Mouse (Mus musculus): ENCODE results near the gene Fzr1. TPM values are rescaled to one million over a fixed set of nuclear protein-coding genes. Genes with fewer than 3 reads are reported as not detected.

Gene Fzr1
- total RNA-seq, 2 experiments from 2014 or later: 85.7 to 94.7 TPM

DNA sequence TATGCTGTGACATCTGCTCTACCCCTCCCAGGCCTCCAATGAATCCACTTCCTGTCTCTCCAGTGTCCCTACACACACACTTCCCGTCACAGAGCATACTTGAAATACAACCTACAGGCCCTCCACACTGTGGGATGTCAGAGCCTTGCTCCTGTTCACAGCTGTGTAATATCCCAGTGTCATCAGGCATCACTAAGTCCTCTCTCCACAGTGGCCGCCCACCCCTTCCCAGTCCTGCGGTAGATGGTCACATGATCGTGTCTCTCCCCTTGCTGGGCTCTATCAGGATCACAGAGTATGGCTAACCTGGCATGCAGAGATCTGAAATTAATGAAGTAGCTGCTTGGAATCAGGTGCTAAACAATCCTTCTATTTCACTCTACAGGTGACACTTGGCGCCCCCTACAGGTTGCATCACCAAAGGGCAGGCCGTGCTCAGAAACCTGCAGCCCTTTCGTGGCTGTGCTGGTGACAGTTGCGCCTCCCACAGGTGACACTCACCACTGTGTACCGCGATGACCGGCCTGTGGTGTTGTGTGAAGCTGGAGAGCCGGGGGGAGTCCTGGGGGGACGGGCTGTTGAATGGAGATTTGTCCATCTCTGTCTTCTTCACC lies 27.4 kb upstream of the Fzr1 start:
- intact Hi-C loops (cut with DNase I): no loop called here
- peak in 1 of 2 experiments; percentile 76 for DNase-seq (ENCODE audit: extremely low spot score in 1 of 2, low spot score in 2 of 2)

DNA sequence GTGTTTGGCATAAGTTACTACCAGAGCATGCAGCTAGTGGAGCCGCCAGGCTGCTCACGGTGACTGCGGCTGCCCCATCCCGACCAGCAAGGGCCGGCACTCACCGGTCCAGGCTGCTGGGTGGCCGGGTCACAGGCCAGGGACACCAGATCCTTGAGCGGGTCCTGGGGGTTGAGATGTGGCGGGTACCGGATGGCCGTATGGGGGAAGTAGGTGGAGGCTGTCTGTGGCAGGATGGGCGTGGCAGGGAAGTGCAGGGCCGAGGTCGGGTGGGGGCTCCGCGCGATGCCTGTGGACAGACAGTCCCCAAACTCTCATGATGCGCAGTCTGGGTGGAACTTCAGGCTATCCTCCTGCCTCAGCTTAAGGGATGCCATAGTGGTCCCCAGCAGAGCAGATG lies 26.4 kb upstream of the Fzr1 start:
- DNase-seq (ENCODE audit: extremely low spot score in 1 of 2, low spot score in 2 of 2): peak in 1 of 2 experiments; percentile 72
- intact Hi-C loops (cut with DNase I): no loop called here

DNA sequence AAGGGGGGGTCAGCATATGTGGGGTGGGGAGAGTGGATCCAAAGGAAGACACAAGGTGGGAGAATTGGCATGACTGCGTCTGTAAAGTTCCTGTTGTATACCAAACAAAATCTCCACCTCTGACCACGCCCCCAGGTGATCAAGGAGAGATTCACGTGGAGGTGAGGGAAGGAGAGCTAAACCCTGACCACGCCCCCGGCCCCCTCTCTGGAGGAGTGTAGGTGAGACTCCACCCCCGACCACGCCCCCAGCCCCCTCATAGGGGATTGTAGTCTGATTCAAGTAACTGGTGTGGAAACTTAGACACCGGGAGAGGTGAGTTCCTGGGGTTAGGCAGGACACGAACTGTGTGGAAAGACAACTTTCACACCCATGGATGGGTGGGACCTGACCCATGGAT lies 25.8 kb upstream of the Fzr1 start:
- intact Hi-C loops (cut with DNase I): no loop called here
- DNase-seq (ENCODE audit: extremely low spot score in 1 of 2, low spot score in 2 of 2): peak in 1 of 2 experiments; percentile 67

DNA sequence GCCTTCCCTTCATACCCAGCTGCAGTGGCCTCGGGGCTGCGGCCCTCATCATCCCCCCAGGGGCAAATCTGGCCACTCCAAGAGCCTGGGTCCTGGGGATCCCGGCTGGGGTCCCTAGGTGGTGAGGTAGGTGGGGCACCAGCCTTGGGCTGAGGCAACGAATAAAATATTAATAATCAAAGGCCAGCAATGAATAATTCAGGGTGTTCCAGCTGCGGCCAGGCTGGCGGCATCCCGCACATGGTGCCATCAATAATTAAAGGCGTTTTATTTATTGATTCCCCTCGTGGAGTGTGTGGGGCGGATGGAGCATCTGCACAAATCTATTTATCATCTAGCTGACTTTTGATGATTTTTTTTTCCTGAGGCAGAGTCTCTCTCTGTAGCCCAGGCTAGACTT lies 25.2 kb upstream of the Fzr1 start:
- intact Hi-C loops (cut with DNase I): no loop called here
- no peak for DNase-seq (ENCODE audit: extremely low spot score in 1 of 2, low spot score in 2 of 2)

DNA sequence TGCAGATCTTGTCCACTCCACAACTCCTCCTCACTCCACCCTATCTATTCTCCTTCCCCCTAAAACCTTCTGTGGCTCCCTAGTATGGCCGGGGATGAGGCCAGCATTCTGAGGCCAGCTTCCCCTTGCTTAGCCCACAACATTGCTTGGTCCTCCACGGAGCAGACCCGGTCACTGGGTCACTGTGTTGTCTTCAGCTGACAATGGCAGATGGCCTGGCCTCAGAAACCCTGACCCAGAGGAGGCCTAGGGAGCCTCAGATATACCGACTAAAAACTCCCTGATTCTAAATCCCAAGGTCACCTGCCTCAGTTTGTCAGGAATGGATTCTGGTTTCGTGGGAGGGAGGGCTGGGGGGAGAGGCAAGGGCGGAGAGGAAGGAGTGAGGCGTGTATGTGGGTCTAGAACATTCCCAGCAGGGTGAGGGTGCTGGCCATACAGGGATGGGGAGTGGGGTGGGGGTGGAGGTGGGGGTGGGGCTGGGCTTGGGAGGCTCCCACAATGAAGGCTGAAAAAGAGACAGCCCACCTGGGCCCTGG lies 24.0 kb upstream of the Fzr1 start:
- DNase-seq (ENCODE audit: extremely low spot score in 1 of 2, low spot score in 2 of 2): no peak
- intact Hi-C loops (cut with DNase I): no loop called here

DNA sequence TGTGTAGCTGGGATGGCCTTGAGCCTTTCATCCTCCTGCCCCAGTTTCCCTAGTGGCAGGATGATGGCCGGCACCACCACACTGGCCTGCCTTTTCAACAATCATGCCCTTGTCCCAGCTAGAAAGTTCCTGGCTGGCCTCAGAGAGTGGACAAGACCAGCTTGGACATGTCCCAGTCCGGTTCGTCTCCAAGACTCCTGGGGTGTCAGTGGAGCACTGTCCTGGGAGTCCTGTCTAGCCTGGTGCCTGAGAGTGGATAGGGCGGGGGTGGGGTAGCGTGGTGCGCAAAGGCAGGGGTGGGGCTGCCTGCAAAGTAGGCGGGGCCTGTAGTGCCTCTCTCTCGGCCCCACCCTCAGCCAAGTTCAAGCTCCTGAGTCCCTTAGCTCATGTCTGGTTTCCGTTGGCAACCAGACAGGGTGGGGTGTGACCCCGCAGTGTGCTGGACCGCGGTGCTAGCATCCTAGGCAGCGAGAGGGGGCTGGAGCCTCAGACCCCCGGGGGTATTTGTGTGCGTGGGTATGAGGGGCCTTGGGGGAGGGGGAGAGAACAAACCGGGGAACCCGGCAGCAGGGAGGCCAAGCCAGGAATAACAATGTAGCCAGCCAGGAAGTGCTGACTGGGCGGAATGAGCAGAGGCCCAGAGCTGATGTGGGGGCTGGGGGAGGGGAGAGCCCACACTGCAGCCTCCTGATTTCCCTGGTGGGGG lies 23.4 kb upstream of the Fzr1 start:
- intact Hi-C loops (cut with DNase I): no loop called here
- DNase-seq (ENCODE audit: extremely low spot score in 1 of 2, low spot score in 2 of 2): peak; percentile 62 to 90

DNA sequence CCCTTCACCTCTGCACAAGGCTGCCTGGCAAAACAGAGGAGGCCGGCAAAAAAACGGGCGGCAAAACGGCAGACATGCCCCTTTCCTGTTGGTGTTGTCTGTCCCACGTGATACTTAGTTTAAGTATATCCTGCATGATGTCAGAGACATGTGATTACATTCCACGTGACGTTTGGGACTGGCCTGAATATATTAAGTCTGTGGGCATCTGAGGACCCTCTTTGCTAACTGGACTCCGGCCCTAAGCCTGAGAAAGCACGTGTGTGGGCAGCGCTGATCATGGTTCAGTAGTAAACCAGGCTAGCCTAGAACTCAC lies 22.8 kb upstream of the Fzr1 start:
- intact Hi-C loops (cut with DNase I): no loop called here
- no peak for DNase-seq (ENCODE audit: extremely low spot score in 1 of 2, low spot score in 2 of 2)

DNA sequence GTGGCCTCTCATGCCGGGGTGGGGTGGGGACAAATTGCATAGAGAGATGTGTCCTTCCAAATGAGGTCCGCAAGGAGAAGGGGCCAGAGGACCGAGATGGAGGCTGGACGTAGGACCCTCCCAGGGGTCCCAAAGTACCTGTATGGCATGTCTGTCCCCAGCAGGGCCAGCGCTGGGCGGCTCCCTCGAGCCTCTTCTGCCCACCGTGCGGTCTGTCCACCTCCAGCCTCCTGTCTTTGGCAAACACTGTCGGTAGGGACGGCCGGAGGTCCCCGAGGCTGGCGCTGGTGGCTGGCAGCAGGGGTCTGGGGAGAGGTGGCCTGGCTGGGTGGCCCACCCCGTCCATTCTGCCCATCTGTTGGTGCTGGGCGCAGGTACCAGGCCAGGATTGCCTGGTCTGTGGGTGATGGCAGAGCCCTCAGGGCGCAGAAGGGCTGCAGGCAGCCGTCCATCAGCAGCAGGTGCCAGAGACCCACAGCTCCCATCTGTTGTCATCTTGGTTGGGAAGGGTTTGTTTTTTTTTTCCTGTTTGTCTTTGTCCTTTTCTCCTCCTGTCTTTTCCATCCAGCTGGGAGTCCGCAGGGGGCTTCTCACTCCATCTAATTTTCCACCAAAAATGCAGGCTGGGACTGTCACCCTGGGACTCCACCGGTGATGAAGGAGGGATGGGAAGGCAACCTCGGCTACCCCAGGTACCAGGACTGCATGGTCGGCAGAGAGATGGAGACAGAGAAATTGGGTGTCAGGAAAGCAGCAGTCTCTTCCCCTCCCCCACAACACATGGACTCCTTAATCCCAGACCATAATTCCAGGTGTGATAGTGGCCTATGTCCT lies 22.3 kb upstream of the Fzr1 start:
- no peak for DNase-seq (ENCODE audit: extremely low spot score in 1 of 2, low spot score in 2 of 2)
- intact Hi-C loops (cut with DNase I): no loop called here

DNA sequence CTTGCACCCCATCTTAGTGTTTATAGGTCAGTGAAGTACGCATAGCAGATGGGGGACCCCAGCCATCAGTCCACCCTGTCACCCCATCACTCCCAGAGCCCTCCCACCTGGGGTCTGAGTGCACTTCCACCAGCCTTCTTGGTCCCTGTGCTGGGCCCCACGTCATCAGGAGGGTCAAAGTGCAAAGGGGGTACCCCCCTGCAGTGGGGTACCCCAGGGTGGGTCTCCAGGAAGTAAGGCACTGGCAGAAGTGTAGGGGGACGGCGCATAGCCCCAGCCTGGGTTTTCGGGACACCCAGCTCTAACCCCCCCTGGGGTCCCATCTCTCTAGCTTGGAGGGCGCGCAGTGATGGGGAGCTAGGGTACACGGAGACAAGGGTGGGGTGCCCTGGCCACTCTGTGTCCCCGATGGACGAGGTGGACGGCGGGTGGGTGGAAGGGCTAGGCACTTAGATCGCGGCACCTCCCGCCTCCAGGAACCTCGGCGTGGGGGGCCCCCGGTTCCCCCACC lies 21.5 kb upstream of the Fzr1 start:
- intact Hi-C loops (cut with DNase I): no loop called here
- no peak for DNase-seq (ENCODE audit: extremely low spot score in 1 of 2, low spot score in 2 of 2)

DNA sequence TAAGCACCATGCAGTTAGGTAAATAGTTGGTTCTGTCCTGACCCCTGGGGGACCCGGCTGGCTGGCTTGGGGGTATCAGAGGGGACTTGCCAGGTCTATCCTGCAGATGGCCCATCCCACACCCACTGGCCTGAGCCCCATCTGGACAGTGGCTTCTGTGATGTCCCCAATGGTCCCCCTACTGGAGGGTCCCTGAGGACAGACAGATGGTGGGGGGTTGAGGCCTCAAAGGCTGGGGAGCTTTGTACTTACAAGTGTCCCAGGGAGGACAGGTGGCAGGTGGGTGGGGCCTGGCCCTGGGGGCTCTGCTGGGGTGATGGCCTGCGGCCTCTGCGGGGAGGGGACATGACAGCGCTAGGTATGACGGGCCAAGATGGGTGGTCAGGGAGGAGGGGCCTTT lies 21.0 kb upstream of the Fzr1 start:
- intact Hi-C loops (cut with DNase I): no loop called here
- DNase-seq (ENCODE audit: extremely low spot score in 1 of 2, low spot score in 2 of 2): no peak

DNA sequence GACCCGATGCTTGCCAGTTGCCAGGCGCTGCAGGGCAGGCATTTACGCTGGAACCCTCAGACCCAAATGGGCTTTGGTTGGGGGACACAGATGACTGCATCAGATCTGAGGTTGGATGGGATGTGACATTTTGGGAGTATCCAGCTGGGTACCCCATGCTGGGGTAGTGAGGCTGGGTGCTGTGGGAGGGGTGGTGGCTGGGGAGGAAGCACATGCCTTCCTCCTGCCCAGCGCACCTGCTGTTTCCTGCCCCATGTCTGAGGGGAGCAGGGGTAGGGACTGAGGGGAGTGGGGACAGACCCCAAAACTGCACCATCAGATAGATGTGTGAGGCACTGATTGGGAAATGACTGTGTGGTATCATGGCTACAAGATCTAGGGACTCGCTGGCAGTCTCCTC lies 18.4 kb upstream of the Fzr1 start:
- intact Hi-C loops (cut with DNase I): no loop called here
- DNase-seq (ENCODE audit: extremely low spot score in 1 of 2, low spot score in 2 of 2): no peak

DNA sequence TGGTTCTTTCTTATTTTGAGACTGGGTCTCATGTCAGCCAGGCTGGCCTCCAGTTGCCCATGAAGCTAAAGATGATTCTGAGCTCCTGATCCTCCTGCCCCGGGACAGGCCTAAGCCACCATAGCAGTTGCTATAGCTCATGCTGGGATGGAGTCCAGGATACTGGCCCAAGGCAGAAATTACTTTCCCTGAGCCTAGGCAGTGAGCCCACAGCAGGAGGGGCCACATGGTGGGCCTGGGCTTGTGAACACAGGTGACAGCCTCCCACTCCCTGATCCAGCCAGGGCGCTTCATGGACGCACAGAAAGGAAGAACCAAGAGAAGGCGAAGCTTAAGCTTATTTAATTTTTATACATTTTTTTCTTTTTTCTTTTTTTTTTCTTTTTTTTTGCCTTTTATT lies 17.5 kb upstream of the Fzr1 start:
- no peak for DNase-seq (ENCODE audit: extremely low spot score in 1 of 2, low spot score in 2 of 2)
- intact Hi-C loops (cut with DNase I): loop anchor here (2.0 kb wide), 1 partner anchor 55 kb away; no protein-coding TSS in a partner anchor

DNA sequence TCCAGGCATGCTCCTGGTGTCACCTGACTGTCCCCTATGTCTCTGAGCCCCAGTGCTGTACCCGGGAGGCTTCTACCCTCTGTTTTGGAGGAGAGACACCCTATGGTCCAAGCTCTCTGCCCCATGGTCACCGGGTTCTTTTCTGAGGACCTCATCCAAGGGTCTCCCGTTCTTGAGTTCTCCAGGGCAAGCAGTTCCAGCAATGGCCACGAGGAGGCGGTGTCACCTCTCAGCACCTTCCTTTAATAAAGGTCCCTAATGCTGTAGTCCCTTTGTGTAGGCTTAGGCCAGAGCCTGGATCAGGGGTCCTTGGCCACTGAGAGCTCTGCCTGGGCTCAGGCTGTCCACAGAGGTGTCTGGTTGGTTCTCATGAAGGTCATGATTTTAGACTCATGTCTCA lies 16.8 kb upstream of the Fzr1 start:
- intact Hi-C loops (cut with DNase I): loop anchor here (2.0 kb wide), 1 partner anchor 56 kb away; no protein-coding TSS in a partner anchor
- no peak for DNase-seq (ENCODE audit: extremely low spot score in 1 of 2, low spot score in 2 of 2)

DNA sequence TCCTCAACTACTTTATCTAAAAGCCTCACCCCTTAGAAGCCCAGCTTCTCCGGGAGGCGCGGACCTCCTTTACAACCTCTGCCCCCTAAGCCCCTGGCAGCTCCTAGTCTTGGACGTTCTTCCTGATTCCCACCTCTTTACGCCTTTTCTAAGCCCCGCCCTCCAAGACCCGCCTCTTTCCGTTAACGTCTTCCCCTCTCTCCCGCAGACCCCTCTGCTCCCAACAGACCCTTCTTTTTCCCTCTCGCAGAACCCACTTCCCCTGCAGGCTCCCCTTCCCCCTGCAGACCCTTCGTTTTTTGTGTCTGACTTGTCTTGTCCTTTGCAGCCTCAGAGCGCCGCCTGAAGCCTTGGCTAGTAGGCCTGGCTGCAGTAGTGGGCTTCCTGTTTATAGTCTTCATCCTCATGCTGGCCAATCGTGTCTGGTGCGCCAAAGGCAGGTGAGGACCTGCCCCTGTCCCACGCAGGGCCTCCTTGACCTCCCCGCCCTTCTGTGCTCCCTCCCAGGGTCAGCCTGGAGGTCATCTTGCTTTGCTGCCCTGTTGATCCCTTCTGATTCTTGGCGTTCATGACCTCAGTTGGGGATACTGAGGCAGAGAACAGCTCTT lies 15.2 kb upstream of the Fzr1 start:
- no peak for DNase-seq (ENCODE audit: extremely low spot score in 1 of 2, low spot score in 2 of 2)
- intact Hi-C loops (cut with DNase I): loop anchor here (2.0 kb wide), 1 partner anchor 57 kb away; no protein-coding TSS in a partner anchor

DNA sequence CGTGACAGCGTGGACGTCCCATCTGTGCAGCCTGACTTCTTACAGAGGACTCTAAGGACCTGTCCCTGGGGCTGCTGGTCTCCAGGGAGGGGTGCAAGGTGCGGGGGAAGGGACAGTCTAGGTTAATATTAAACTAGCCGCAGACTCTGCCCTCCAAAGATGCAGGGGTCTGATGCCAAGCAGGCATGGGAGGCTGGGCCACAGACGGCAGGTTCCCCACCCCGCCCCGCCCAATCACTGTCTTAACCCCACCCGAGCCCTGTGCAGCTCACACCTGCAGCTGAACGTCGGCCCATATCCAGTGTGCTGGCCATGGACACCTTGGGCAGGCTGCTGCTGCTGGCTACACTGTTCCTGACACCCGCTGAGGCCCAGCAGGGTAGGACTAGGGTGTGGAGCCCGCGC lies 14.5 kb upstream of the Fzr1 start, which contains the start of gene Smim24:
Smim24 (plus strand) TSS at position 271 of the 405 bp plus-strand sequence.
- DNase-seq (ENCODE audit: extremely low spot score in 1 of 2, low spot score in 2 of 2): no peak
- intact Hi-C loops (cut with DNase I): no loop called here

DNA sequence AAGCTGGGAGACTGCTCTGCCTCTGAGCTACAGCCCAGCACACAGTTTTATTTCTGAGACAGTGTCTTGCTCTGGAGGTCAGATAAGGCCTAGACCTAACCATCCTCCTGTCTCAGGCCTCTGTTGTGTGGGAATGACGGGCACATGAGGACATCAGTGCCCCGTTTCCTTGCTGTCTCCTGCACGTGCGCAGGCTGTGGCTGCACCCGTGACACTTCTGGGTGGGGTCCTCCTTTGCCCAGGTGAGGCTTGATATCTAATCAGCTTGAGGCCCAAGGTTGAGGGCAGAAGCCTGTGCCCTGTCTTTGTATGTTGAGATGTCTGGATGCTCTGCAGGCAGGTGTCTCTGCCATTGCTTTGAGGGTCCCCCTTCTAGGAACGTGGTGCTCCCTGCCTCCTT lies 14.0 kb upstream of the Fzr1 start:
- intact Hi-C loops (cut with DNase I): no loop called here
- no peak for DNase-seq (ENCODE audit: extremely low spot score in 1 of 2, low spot score in 2 of 2)

DNA sequence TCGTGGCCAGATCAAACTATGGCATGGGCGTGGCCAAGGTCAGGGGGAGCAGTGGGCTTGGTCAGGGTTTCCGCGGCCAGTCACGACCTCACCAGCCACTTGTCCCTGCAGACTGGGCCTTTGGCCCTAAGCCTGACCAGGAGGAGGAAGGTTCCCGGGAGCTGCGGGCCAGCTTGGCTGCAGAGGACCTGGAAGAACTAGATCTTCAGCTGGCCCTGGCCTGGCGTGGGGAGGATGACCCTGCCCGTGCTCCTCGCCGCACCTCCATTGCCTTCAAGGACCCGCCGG lies 12.3 kb upstream of the Fzr1 start:
- no peak for DNase-seq (ENCODE audit: extremely low spot score in 1 of 2, low spot score in 2 of 2)
- intact Hi-C loops (cut with DNase I): no loop called here

DNA sequence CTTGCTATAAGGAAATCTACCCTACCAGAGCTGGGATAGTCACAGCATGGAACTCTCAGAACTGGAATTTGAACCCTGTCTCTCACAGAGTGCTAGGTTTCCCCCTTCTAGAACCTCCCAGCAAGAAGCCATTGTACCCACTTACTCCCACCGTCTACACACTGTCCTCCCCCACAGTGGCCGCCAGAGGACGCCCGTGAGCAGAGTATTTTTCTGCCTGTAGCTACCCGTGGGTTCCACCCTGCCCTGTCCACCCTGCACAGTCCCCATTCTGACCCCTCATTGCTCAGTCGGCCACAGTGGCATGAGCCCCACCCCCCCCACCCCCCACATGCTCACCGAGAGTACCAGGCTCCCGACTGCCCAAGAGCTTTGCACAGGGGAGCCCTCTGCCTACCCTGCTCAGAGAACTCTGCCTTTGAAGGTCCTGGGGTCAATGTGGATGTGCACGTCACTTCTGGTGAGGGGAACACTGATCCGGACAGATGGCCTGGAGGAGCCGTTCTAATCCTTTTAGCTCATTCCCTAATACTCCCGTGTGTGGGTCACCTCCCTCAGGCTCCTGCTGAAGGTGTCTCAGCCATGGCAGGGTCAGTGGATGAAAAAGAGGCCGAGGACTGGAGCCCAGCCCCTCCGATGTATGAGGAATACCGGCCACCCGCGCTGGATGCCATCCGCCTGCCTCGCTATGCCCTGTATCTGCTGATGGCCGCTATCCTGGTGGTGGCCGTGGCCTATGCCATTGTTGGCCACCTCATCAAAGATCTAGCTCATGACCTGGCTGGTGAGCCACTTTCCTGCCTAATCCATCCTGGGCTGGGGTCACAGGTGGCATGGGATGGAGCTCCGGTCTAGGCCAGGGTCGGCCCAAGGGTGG lies 11.7 kb upstream of the Fzr1 start:
- DNase-seq (ENCODE audit: extremely low spot score in 1 of 2, low spot score in 2 of 2): peak in 1 of 2 experiments; percentile 82
- intact Hi-C loops (cut with DNase I): no loop called here

All from left cerebral cortex, postnatal 10 days (tissue).